Mouse (Mus musculus): ENCODE results near the gene Fstl3. TPM values are rescaled to one million over a fixed set of nuclear protein-coding genes. Genes with fewer than 3 reads are reported as not detected.

The Fstl3 gene
- total RNA-seq, 1 experiment from 2014 or later: 1.0 TPM

Other genes starting within 250 kb of the Fstl3 start
- 1.8 and 1.9 TPM in 2 replicates for gene Plpp2, start 243.5 kb upstream of the Fstl3 start, total RNA-seq (2017)
- gene Mier2, start 222.1 kb upstream of the Fstl3 start, total RNA-seq (2017): 18.9 and 21.2 TPM in 2 replicates
- gene Theg, start 189.9 kb upstream of the Fstl3 start, total RNA-seq (2017): not detected in 2 replicates
- gene C2cd4c, start 163.2 kb upstream of the Fstl3 start, total RNA-seq (2017): not detected in 2 replicates
- not detected in 2 replicates for gene Shc2, start 139.4 kb upstream of the Fstl3 start, total RNA-seq (2017)
- gene Odf3l2, start 131.5 kb upstream of the Fstl3 start, total RNA-seq (2017): not detected in 2 replicates
- gene Madcam1, start 112.7 kb upstream of the Fstl3 start, total RNA-seq (2017): not detected in 2 replicates
- gene Tpgs1, start 107.9 kb upstream of the Fstl3 start, total RNA-seq (2017): 16.0 and 16.1 TPM in 2 replicates
- gene Cdc34, start 95.1 kb upstream of the Fstl3 start, total RNA-seq (2017): 90.5 and 95.5 TPM in 2 replicates
- 1.5 and 2.9 TPM in 2 replicates for gene Gzmm, start 88.3 kb upstream of the Fstl3 start, total RNA-seq (2017)
- 105 and 111 TPM in 2 replicates for gene Bsg, start 72.8 kb upstream of the Fstl3 start, total RNA-seq (2017)
- gene Hcn2, start 60.6 kb upstream of the Fstl3 start, total RNA-seq (2017): not detected in 2 replicates
- gene Polrmt, start 30.7 kb upstream of the Fstl3 start, total RNA-seq (2017): 21.9 and 24.6 TPM in 2 replicates
- gene Fgf22, start 22.2 kb upstream of the Fstl3 start, total RNA-seq (2017): not detected in 2 replicates
- 12.0 and 15.9 TPM in 2 replicates for gene Rnf126, start 10.3 kb upstream of the Fstl3 start, total RNA-seq (2017)
- gene Prss57, start 13.7 kb downstream of the Fstl3 start, total RNA-seq (2017): 1.1 and 1.2 TPM in 2 replicates
- 40.6 and 42.1 TPM in 2 replicates for gene Palm, start 16.3 kb downstream of the Fstl3 start, total RNA-seq (2017)
- 1.0 and 1.4 TPM in 2 replicates for gene Misp, start 43.7 kb downstream of the Fstl3 start, total RNA-seq (2017)
- 101 and 117 TPM in 2 replicates for gene Ptbp1, start 77.2 kb downstream of the Fstl3 start, total RNA-seq (2017)
- not detected in 2 replicates for gene Prtn3, start 97.2 kb downstream of the Fstl3 start, total RNA-seq (2017)
- 0.93 and 1.7 TPM in 2 replicates for gene Plppr3, start 97.4 kb downstream of the Fstl3 start, total RNA-seq (2017)
- not detected in 2 replicates for gene Elane, start 109.0 kb downstream of the Fstl3 start, total RNA-seq (2017)
- not detected in 2 replicates for gene Cfd, start 113.6 kb downstream of the Fstl3 start, total RNA-seq (2017)
- 14.0 and 15.0 TPM in 2 replicates for gene Med16, start 131.7 kb downstream of the Fstl3 start, total RNA-seq (2017)
- not detected in 2 replicates for gene Gm26602, start 133.6 kb downstream of the Fstl3 start, total RNA-seq (2017)
- 1.4 and 2.4 TPM in 2 replicates for gene Kiss1r, start 139.7 kb downstream of the Fstl3 start, total RNA-seq (2017)
- gene R3hdm4, start 143.9 kb downstream of the Fstl3 start, total RNA-seq (2017): 147 and 149 TPM in 2 replicates
- gene Arid3a, start 149.8 kb downstream of the Fstl3 start, total RNA-seq (2017): 58.8 and 68.0 TPM in 2 replicates
- 11.4 and 15.9 TPM in 2 replicates for gene Wdr18, start 182.9 kb downstream of the Fstl3 start, total RNA-seq (2017)
- gene Grin3b, start 193.4 kb downstream of the Fstl3 start, total RNA-seq (2017): not detected in 2 replicates
- 80.7 and 81.4 TPM in 2 replicates for gene Tmem259, start 207.1 kb downstream of the Fstl3 start, total RNA-seq (2017)
- gene Cnn2, start 211.3 kb downstream of the Fstl3 start, total RNA-seq (2017): 284 and 308 TPM in 2 replicates
- gene Abca7, start 219.2 kb downstream of the Fstl3 start, total RNA-seq (2017): 45.9 and 53.7 TPM in 2 replicates
- gene Arhgap45, start 239.4 kb downstream of the Fstl3 start, total RNA-seq (2017): 695 and 736 TPM in 2 replicates

All from neutrophil, adult 5-6 weeks (primary cell).